Mouse (Mus musculus): ENCODE results near the gene Lyl1. TPM values are rescaled to one million over a fixed set of nuclear protein-coding genes. Genes with fewer than 3 reads are reported as not detected.
A peak's percentile ranks its signal among the peaks of the same experiment; 100 is the strongest.
"Not testable (repeated sequence)": the region's sequence is repeated elsewhere in the genome, so short reads cannot be mapped to it uniquely, and the experiment has no call there.

Gene Lyl1
- total RNA-seq, 2 experiments from 2014 or later, result 0.73 to 1.6 TPM

DNA sequence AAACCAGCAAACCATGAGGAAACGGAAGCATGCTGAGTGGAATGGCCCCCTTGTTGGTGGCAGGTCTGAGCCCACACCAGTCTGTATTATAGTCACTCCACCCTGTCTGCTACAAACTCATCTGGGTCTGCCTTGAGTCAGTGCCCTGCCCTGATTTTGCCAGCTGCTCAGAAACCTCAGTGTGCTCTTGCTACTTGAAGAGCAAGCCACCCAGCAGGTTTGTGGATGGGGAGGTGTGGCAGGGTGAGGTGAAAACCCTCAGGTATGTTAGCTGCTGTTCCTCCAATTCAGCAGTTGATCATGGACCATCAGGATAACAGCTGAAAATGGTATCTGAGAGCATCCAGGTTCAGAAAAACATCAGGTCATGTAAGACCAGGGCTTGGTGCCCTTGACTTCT, 33.2 kb upstream of the Lyl1 start:
- no peak for DNase-seq (ENCODE audit: low spot score)

- DNase-seq (ENCODE audit: low spot score), result no peak
Measured at GRCm38 (mm10) chr8:84668731-84669485, 32.3 kb upstream of the Lyl1 start.

DNA sequence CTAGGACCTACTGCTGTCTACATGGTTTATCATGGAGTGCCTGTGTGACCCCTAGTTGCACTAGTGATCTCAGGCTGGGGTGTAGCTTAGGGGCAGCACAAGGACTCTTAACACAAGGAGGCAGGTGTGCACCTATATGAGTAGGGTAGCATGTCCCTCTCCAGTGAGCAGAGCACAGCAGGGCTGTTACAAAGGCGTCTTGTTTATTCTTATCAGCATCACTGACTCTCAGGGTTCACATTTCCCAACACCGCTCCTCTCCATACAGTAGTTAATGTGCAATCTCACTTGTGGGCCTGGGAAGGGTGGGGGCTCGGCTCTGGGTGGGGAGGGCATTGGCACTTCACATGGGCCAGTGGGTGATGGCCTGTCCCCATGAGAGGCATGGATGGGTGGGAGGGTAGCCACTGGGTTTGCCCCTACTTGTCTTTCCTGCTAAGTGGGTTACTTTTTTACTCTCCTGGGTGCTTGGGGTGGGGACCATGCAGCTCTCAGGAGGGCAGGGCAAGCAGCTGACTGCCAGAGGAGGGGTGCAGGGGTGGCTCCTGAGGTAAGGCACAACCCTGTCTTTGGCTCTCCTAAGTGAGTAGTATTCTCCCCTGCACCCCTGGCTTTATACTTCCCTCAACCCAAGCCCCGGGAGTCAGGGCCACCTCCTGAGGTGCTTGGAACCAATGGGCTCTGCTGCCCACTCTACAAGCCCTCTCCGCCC, 30.8 kb upstream of the Lyl1 start:
- not testable (repeated sequence) for DNase-seq (ENCODE audit: low spot score)

GRCm38 (mm10) chr8:84677305-84677704, 24.0 kb upstream of the Lyl1 start:
- DNase-seq (ENCODE audit: low spot score), result no peak

GRCm38 (mm10) chr8:84681476-84681875, 19.8 kb upstream of the Lyl1 start:
- no peak for DNase-seq (ENCODE audit: low spot score)

DNA sequence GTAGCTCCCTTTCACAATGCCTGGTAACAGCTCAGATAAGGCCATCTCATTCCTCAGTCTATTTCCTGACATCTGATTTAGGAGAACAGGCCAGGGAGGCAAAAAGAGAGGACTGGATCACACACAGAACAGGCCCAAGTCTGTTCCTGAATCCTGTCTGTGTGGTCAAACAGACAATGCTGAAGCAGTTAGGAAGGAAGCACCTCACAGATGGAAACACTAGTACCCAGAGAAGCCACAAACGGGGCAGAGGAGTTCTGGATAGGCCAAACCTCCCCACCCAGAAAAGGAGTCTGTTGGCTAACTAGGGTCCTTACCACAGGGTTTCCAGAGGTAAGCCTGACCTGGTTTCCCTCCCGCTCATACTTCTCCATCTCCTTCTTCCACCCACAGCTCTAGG, 19.0 kb upstream of the Lyl1 start:
- no peak for DNase-seq (ENCODE audit: low spot score)

- no peak for DNase-seq (ENCODE audit: low spot score)
Measured at GRCm38 (mm10) chr8:84684537-84684936, 16.7 kb upstream of the Lyl1 start.

- no peak for DNase-seq (ENCODE audit: low spot score)
Measured at GRCm38 (mm10) chr8:84686191-84687002, 14.9 kb upstream of the Lyl1 start, which contains the start of gene Trmt1. Gene Trmt1, plus strand, starts transcription at chr8:84686307.

GRCm38 (mm10) chr8:84687003-84687704, 14.1 kb upstream of the Lyl1 start:
- DNase-seq (ENCODE audit: low spot score), result no peak

- DNase-seq (ENCODE audit: low spot score), result peak; percentile 89
Measured at GRCm38 (mm10) chr8:84687705-84688100, 13.6 kb upstream of the Lyl1 start, which contains the start of gene Nacc1. Gene Nacc1, minus strand, starts transcription at chr8:84687862.

GRCm38 (mm10) chr8:84689091-84689915, 12.0 kb upstream of the Lyl1 start:
- peak; percentile 95 for DNase-seq (ENCODE audit: low spot score)

GRCm38 (mm10) chr8:84693332-84693731, 7.9 kb upstream of the Lyl1 start:
- DNase-seq (ENCODE audit: low spot score), result no peak

- DNase-seq (ENCODE audit: low spot score), result no peak
Measured at GRCm38 (mm10) chr8:84695140-84695539, 6.1 kb upstream of the Lyl1 start.

- no peak for DNase-seq (ENCODE audit: low spot score)
Measured at GRCm38 (mm10) chr8:84697166-84698130, 3.8 kb upstream of the Lyl1 start.

- peak; percentile 4 for DNase-seq (ENCODE audit: low spot score)
Measured at GRCm38 (mm10) chr8:84698288-84698687, 3.0 kb upstream of the Lyl1 start.

DNA sequence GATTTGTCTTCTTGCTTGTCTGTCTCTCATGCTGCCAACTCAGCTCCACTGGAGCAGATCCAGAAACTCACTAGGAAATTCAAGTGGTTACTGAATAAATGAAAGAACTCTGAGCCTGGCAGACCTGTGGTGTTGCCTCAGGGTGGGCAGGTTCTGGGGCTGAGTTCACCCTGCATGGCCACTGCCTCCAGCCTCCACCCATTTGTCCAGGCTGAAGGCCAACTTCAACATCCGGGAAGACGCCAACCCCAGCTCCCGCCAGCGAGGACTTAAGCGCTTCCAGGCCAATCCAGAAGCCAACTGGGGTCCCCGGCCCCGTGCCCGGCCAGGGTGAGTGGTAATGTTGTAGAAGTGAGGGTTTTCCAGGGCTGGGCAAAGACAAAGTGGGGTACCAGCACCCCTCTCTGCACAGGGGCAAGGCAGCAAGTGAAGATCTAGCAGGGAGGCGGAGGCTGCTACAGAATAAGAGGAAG, 2.3 kb upstream of the Lyl1 start:
- peak; percentile 67 for DNase-seq (ENCODE audit: low spot score)

GRCm38 (mm10) chr8:84699861-84700322, 1.4 kb upstream of the Lyl1 start:
- peak; percentile 57 for DNase-seq (ENCODE audit: low spot score)

DNA sequence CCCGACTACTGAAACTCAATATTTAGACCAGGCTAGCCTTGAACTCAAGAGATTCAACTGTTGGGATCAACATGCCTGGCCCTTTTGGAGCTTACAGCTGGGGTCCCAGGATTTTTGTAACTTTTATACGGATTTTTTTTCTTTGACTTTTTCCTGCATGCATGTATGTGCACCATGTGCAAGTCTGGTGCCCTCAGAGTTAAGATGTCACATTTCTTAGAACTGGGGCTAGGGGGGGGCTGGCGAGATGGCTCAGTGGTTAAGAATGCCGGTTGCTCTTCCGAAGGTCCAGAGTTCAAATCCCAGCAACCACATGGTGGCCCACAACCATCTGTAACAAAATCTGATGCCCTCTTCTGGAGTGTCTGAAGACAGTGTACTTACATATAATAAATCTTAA, 731 bp upstream of the Lyl1 start:
- DNase-seq (ENCODE audit: low spot score), result no peak

GRCm38 (mm10) chr8:84702561-84702960, 1.3 kb downstream of the Lyl1 start:
- DNase-seq (ENCODE audit: low spot score), result no peak

Data from gastrocnemius, adult 18-20 months (tissue).